Mouse (Mus musculus): Measurements from ENCODE around the gene Lrrc8b.

DNA sequence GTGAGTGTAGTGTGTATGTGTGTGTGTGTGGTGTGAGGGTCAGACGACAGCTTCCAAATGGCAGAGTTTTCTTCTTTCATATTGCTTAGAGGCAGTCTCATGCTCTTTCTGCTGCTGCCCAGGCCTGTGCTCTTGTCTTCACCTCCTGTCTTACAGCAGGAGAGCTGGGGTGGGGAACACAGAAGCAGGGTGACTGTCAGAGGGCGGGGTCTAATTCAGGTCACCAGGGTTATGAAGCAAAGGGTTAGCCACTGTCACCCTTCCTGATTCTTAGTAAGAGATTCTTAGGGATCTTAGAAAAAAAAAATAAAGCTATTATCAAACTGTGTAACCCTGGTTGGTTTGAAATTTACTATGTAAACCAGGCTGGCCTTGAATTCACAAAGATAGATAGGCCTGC, 10.0 kb downstream of the Lrrc8b start:
- no peak for TF ChIP-seq USF1 (IDR thresholded peaks at IDR 0.05; ENCODE audit: low read depth, low read length)
- TF ChIP-seq POLR2A (IDR thresholded peaks at IDR 0.05; ENCODE audit: control insufficient read depth in 1 of 2, insufficient read depth in 1 of 2, low read depth in 1 of 2, low read length in 2 of 2, poor library complexity in 1 of 2): no peak
